Mouse (Mus musculus) thymus, adult 2 months (tissue): ENCODE results near the gene Ankdd1b. TPM values are rescaled to one million over a fixed set of nuclear protein-coding genes. Genes with fewer than 3 reads are reported as not detected.

Experiments
- DNase-seq: peaks from one replicate; pipeline ENCODE4 v3.0.0; 2021
- H3K27ac ChIP-seq: fragments of 200-500 bp; 2 replicates; pipeline ENCODE4 v1.5.1; 2012; ENCODE audit warnings: low read length, control low read depth; ENCODE audit not compliant: control insufficient read depth, insufficient read depth
- H3K27me3 ChIP-seq: fragments of 200-500 bp; 2 replicates; pipeline ENCODE4 v1.6.1; 2012; ENCODE audit warnings: mild to moderate bottlenecking, low read length, moderate library complexity, mixed read lengths; ENCODE audit not compliant: control insufficient read depth, insufficient read depth
- H3K36me3 ChIP-seq: fragments of 200-500 bp; 2 replicates; pipeline ENCODE4 v1.6.1; 2012; ENCODE audit warnings: mild to moderate bottlenecking, low read length, moderate library complexity; ENCODE audit not compliant: control insufficient read depth, insufficient read depth
- H3K4me1 ChIP-seq: fragments of 200-500 bp; replicated peaks from 2 replicates; pipeline ENCODE4 v1.6.1; 2012; ENCODE audit warnings: low read length; ENCODE audit not compliant: control insufficient read depth, insufficient read depth
- H3K4me3 ChIP-seq: fragments of 200-500 bp; 2 replicates; pipeline ENCODE4 v1.5.1; 2012; ENCODE audit warnings: mild to moderate bottlenecking, low read length, control low read depth, moderate library complexity; ENCODE audit not compliant: control insufficient read depth, insufficient read depth
- CTCF ChIP-seq: fragments of 200-500 bp; IDR thresholded peaks from 2 replicates; pipeline ENCODE4 v1.5.1; 2012; ENCODE audit warnings: mild to moderate bottlenecking, control low read depth, low read length, moderate library complexity, borderline replicate concordance; ENCODE audit not compliant: control insufficient read depth, poor library complexity, insufficient read depth; ENCODE audit errors: extremely low read depth
- POLR2A ChIP-seq: fragments of 200-500 bp; IDR thresholded peaks from 2 replicates; pipeline ENCODE4 v1.6.1; 2012; ENCODE audit warnings: mild to moderate bottlenecking, low read length, control low read depth, moderate library complexity; ENCODE audit not compliant: control insufficient read depth, poor library complexity, insufficient read depth; ENCODE audit errors: extremely low read depth
- WGBS: fragments of 180-500 bp; shearing (Covaris S2); methylation state at CpG from one replicate; pipeline ENCODE4 v1.1.7; 2018; 5-methylcytosine and 5-hydroxymethylcytosine counted together
- polyA plus RNA-seq: library from polyadenylated mRNA; depleted of rRNA; stranded (reverse); fragments of >200 nt; gene quantifications from 2 replicates; pipeline ENCODE4 v1.2.3, GENCODE M21; 2012

The Ankdd1b gene
- polyA plus RNA-seq, 1 experiment: 0.26 TPM

DNA sequence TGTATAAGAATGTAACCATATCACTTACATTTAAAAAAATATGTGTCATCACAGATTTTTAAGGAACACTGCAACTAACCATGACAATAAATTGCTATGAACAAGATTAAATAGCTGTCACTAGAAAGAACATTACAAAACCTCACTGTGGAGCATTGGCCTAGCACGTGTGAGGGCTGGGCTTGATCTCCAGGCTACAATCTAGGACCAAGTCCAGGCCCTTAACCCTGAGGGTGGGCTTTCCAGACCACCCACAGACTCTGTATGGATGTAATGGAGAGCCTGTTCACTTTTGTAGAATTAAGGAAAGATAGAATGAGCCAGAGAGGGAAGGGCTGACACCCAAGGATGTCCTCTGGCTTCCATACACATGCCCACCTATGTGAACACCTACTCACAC lies 8.4 kb downstream of the Ankdd1b start:
- no peaks in the 10 kb centered on the region for H3K36me3 ChIP-seq
- 97% methylated on average over 1 of the region's 1 CpGs for WGBS
- no peak for TF ChIP-seq POLR2A
- no peak for TF ChIP-seq CTCF
- H3K27ac ChIP-seq: no peak overlapping the region
- no peak for DNase-seq
- no peak overlapping the region for H3K4me3 ChIP-seq
- H3K4me1 ChIP-seq: no peaks in the 10 kb centered on the region
- H3K27me3 ChIP-seq: no peaks in the 10 kb centered on the region

DNA sequence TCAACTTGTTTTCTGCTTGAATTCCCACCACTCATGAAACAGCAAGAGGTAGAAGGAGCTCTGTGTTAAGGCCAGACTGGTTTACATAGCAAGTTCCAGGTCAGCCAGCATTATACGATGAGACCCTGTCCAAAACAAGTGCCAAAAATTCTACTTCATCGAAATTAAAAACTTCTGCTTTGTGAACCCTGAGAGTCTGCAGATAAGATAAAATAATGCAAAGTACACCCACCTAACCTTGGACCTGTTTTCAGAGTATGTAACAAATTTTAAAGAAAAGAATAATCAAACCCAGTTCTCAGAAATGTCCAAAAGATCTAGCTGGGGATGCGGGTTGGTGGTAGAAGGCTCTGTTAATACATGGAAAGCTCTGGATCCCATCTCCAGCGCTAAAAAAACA lies 12.4 kb downstream of the Ankdd1b start:
- H3K4me1 ChIP-seq: no peaks in the 10 kb centered on the region
- no peaks in the 10 kb centered on the region for H3K27me3 ChIP-seq
- no peak overlapping the region for H3K27ac ChIP-seq
- H3K4me3 ChIP-seq: no peak overlapping the region
- WGBS: 92% methylated on average over 4 of the region's 4 CpGs
- TF ChIP-seq POLR2A (no peak), CTCF (no peak)
- H3K36me3 ChIP-seq: no peaks in the 10 kb centered on the region
- no peak for DNase-seq

DNA sequence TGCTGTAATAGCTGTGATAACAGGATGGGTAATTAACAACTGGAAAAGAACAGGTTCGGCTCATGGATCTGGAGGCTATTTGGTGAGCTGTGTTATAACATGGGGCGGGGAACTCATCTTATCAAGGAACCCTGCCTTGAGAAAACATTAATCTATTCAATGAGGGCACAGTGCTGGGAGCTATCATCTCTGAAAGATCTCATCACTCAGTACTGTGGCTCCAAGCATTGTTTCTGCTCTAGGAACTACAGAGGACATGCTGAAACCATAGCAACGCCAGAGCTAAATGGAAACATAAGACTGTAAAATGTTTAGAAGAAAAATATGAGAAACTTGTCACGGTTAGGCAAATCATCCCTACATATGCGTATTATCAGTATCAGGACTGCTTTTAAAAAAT lies 13.0 kb downstream of the Ankdd1b start:
- no peaks in the 10 kb centered on the region for H3K36me3 ChIP-seq
- WGBS: 95% methylated on average over 5 of the region's 5 CpGs
- H3K4me3 ChIP-seq: no peak overlapping the region
- no peaks in the 10 kb centered on the region for H3K4me1 ChIP-seq
- H3K27ac ChIP-seq: no peak overlapping the region
- no peaks in the 10 kb centered on the region for H3K27me3 ChIP-seq
- no peak for DNase-seq
- TF ChIP-seq POLR2A (no peak), CTCF (no peak)

DNA sequence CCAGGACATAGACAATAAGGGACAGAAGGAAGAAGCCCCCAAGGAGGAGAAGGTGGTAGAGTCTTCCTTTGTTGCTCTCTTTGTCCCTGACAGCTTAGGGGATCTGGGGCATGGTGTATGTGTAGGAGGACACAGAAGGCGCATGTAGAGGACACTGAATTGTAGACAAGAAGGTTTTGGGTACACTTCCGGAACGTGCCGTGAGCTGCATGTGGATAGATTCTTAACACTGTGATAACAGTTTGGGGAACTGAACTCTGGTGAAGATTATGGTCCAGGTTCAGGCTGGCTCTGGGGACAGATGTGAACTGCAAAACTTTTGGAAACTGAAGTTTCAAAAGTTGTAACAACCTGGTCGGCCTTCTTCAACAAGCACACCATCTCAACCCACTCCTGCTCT lies 13.4 kb downstream of the Ankdd1b start:
- Histone ChIP-seq H3K4me1 (no peaks in the 10 kb centered on the region), H3K4me3 (no peak overlapping the region), H3K27ac (no peak overlapping the region), H3K27me3 (no peaks in the 10 kb centered on the region), H3K36me3 (no peaks in the 10 kb centered on the region)
- 98% methylated on average over 5 of the region's 5 CpGs for WGBS
- no peak for DNase-seq
- no peak for TF ChIP-seq CTCF
- no peak for TF ChIP-seq POLR2A

DNA sequence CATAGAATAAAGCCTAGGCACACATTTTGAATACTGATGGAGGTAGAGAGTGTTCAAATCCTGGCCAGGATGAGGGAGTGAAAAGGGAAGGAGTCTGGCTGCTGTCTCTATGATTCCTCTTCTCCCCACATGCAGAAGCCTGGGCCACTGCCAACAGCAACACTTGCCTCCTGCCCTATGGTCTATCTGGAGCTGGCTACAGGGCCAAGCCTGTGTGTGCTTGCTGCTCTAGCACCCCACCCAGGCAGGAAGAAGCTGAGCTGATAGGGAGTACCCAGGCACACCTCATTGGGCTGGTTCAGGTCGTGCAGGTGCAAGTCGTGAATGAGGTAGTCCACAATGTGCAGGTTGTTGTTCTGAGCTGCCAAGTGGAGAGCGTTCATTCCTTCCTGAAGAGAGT lies 16.7 kb downstream of the Ankdd1b start:
- DNase-seq: no peak
- Histone ChIP-seq H3K4me3 (no peak overlapping the region), H3K36me3 (no peaks in the 10 kb centered on the region), H3K27ac (no peak overlapping the region), H3K27me3 (no peaks in the 10 kb centered on the region), H3K4me1 (no peaks in the 10 kb centered on the region)
- TF ChIP-seq POLR2A: no peak
- TF ChIP-seq CTCF: no peak
- WGBS: 91% methylated on average over 3 of the region's 3 CpGs

DNA sequence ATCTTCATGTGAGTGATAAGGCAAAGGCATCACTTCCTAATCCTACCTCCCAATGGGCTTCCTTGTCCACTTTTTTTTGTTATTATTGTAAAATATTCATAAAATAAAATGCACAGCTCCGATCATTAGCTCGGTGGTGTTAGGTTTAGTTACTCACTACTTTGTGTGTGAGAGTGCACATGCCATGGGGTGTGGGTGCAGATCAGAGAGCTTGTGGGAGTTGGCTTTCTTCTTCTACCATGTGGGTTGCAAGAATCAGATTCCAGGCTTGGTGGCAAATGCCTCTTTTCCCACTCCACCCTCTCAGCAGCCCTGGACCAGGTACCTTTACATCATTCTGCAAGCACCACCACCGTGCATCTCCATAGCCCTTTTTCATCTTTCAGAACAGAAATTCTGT lies 18.4 kb downstream of the Ankdd1b start:
- DNase-seq: no peak
- 98% methylated on average over 3 of the region's 3 CpGs for WGBS
- H3K4me3 ChIP-seq: no peak overlapping the region
- TF ChIP-seq POLR2A (no peak), CTCF (no peak)
- H3K36me3 ChIP-seq: no peaks in the 10 kb centered on the region
- H3K27ac ChIP-seq: no peak overlapping the region
- no peaks in the 10 kb centered on the region for H3K27me3 ChIP-seq
- H3K4me1 ChIP-seq: no peaks in the 10 kb centered on the region
